Mouse (Mus musculus) kidney, postnatal 25 days (tissue): ENCODE results near the gene Hipk1.
"Not testable (repeated sequence)": the region's sequence is repeated elsewhere in the genome, so short reads cannot be mapped to it uniquely, and the experiment has no call there.

Experiments
- DNase-seq, 2 experiments: peaks; one replicate each; pipeline ENCODE4 v3.0.0; 2021; ENCODE audit warnings: mixed read lengths in 2 of 2

The Hipk1 gene

DNA sequence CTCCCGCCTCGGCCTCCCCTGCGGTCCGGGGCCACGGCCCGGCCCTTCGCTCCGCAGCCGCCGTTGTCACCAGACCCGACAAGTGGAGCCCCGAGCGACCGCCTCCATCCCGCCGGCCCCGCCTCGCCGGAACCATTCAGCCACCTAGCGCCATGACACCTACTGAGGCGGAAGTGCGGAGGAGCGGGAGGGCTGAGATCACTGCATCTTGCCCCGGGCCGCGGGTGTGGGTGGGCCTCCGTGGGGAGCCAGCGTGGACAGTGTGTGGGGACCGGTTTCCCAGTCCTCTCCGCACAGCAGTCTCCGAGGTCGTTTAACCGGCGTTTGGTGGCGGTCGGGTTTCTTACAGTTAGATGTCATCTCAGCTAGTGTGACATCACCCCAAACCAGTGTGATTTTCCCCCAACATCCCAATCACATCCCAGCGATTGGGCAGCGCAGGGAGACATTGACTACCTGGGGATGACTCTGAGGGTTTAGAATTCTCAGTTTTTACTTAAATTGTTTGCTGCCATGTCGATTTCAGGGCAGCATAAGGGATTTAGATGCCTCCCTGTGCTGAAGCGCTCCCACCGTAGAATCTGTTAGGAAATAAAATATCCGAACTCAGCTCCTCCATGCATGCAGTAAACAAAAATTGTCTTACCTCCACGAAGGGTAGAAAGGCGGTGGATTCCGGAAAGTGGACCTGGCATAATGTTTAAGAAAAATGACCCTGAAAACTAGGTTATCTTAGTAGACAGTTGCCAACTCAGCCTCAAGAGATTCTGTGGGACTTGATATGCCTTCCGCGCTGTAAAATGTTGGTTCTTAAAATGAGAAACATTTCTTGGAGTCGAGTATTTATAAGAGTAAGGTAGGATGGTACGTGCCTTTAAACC lies at the start of gene Hipk1:
Hipk1 (minus strand) TSS at position 334 of the 881 bp plus-strand sequence.
- peak; percentile 94 to 98 for DNase-seq

DNA sequence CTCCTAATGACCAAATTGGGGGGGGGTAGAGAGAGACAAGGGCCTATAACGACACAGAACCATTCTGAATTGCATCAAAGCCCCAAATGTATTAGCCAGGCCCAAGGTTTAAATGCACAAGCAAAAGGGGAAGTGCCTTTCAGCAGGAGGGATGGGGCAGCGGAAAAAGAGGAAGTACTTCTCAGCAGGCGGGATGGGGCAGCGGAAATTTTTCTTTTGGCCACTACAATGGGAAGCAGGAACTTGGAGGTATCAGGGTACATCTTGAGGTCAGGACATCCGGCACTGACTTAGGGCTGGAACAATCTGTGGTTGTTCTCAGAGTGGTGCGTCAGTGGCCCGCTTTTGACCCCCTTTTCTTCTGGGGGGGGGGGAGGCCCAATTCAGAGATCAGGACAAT lies 49.6 kb upstream of the Hipk1 start:
- not testable (repeated sequence) for DNase-seq

DNA sequence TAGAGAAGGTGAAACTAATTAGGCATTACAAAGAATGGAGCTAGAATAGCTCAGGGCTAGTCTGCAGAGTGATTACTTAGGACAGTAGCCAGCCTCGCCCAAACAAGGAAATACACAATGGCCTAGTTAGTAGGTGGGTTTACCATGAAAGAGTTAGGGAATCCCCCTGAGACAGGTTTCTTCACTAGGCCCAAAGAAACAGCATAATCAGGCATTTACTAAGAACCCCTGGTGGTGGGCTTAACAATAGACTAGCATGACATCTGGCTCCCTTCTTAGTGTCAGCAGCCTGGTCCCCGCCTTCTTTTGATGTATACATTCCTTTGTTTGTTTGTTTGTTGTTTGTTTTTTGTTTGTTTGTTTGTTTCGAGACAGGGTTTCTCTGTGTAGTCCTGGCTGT lies 48.8 kb upstream of the Hipk1 start:
- DNase-seq: not testable (repeated sequence)

DNA sequence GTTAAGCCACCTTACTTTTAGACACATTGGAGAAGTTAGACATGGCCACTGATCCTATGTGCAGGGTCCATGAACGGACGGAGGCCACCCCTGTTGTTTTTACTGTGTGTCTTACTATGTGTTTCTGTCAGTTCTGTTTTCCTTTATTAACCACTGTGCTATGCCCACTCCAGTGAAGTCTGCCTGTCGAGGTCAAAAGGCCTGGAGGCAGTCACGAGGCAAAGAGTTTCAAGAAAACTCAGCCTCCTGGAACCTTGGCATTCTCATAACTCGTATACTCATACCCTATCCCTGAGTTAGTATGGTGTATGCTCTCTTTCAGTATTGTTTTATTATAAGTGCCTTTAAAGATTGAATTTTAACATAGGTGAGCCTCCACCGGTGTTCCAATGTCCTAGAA lies 48.3 kb upstream of the Hipk1 start:
- peak in 1 of 2 experiments; percentile 37 for DNase-seq

DNA sequence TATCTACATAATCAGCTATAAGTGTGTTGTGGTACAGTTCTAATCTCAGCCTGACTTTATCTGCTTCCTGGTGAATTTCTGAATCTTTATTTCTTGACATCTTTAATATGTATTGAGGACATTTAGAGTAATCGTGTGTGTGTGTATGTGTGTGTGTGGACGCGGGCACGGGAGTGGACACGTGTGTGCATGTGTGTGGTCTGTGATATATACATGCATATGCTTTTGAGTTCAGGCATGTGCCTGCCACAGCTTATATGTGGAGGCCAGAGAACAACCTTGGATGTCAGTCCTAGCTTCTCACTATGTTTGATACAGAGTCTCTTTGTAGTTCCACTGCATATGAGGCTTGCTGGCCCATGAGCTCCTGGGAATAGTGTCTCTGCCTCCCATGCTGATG lies 45.1 kb upstream of the Hipk1 start:
- no peak for DNase-seq

DNA sequence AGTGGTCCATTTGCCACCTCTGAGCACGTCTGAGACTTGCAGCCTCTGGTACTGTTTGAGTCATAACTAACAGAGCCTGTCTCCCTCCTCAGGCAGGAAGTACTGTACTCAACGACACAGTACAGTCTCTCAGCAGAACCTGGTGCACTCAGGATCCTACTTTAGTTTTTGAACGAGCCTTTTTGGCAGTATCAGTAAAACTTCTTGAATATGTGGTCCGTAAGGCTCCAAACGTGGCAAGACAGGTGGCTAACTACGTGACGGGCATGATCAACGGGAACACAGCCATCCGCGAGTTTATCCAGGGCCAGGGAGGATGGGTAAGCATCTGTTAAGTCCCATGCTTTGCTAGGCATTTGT lies 44.6 kb upstream of the Hipk1 start:
- DNase-seq: no peak

DNA sequence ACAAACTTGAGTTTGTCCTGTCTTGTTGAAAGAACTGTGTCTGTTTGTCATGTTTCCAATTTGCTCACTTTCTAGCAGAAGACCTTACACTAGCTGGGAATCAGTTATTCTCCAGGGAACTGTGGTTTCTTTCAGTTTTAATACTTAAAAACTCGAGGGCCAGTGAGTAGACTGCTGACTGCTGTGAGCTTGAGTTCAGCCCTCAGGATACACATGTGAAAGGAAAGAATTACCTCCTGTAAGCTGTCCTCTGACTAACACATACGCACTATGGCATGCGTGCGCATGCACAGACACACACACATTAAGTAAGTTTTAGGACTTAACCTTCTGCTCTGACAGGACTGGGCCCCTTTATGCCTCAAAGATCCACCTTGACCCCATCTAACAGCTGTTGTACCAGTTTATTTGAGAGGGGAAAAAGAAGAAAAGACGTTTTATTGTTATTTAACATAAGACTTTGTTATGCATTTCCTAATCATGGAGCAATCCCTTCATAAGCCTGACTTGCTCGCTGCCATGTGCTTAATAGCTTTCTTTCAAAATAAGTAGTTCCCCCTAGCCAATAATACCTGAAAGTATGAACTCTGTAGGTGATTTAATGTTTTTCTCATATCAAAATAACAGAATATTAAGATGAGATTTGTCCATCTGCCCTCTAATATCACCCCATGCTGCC lies 44.0 kb upstream of the Hipk1 start:
- DNase-seq: no peak

DNA sequence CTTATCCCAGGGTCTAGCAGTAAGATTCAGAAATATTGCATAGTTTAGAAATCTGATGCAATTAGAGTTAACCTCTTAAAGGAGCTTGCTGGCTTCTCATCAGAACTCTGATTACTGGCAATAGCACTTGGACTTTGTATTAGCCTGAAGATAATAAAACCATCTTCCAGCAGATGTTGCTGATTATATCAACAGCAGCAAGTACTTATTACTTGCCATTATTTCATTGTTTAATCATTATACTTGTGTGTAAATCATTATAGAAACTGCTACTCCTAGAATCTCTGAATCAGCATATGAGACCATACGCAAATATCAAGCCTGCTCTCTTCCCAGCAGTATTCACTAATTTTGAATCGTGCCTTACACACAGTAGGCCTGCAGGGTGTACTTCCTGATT lies 42.6 kb upstream of the Hipk1 start:
- DNase-seq: no peak

DNA sequence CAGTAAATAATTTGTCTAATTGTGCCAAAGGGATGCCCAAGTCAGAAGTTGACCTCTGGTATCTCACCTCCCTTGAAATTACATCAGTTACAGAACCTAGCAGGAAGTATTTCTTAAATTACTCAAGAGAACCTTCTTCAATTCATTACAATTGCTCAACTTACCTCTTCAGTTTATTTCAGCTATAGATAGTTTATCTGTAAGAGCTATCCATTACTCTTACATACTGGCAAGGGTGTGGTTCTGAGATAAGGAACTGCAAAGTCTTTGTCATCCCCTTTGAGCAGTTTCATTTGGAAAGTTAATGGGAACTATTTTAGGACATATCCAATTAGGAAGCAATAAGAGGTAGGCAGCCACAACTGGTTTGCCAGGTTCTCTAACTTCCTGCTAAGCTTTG lies 41.1 kb upstream of the Hipk1 start, which contains the start of gene Bcl2l15:
Bcl2l15 (plus strand) TSS at position 176 of the 400 bp plus-strand sequence.
- no peak for DNase-seq

DNA sequence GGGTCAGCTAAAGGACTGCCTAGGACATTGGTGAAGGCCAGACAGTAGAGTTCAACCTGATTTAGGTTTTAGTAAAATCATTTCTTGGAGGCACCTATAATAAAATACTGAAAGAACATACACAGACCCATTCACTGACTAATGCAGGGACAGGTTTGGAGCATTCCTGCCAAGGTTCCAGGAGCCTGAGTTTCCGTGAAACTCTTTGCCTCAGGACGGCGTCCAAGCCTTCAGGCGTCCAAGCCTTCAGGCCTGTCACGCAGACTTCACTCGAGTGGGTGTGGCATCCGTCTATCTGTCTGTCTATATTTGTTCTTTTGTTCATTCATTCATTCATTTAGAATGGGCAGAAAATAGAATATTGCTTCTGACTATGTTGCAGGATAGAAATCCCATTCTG lies 39.8 kb upstream of the Hipk1 start:
- DNase-seq: no peak

DNA sequence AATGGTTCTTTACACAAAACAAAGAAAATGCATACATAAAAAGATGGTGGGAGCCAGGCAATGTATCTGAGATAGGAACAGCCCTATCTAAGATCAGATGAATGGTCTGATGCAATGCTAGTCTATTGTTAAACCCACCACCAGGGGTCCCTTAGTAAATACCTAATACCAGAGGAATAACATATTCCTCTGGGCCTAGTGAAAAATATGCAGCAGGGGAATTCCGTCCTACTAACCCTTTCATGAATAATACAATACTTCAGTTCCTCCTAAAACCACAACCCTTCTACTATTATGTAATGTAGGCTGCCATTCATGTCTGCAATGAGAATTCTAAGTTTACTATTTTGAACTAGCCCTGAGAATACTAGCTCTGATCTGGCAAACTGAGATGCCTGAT lies 39.3 kb upstream of the Hipk1 start:
- not testable (repeated sequence) for DNase-seq

DNA sequence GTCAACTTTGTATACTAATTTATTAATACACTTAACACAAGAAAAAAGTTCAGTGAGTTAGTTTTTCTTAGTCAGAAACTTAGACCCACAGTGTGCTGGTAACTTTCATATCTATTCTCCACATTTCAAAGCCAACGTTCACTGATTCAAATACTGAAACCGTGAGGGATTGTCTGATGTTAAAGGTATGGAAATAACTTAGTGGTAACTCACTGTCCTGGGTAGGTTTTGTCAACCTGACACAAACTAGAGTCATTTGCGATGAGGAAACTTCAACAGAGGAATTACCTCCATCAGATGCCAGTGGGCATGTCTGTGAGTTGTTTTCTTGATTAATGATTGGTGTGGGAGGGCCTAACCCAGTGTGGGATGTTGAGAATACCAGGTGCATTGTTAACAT lies 37.7 kb upstream of the Hipk1 start:
- DNase-seq: no peak

DNA sequence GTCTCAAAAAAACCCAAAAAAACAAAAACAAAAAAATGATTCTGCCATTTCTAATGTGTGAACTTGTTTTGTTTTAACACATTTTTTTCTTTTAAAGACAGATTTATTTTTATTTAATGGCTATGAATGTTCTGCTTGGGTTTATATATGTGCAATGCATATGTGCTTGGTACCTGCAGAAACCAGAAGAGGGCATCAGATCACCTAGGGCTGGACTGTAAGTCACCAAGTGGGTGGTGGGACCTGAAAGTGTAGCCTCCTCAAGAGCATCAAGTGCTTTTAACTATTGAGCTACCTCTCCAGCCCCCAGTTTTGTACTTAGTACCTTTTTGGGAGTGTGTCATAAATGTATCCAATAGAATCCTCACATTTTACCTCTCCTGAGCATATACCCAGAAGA lies 36.2 kb upstream of the Hipk1 start:
- no peak for DNase-seq

DNA sequence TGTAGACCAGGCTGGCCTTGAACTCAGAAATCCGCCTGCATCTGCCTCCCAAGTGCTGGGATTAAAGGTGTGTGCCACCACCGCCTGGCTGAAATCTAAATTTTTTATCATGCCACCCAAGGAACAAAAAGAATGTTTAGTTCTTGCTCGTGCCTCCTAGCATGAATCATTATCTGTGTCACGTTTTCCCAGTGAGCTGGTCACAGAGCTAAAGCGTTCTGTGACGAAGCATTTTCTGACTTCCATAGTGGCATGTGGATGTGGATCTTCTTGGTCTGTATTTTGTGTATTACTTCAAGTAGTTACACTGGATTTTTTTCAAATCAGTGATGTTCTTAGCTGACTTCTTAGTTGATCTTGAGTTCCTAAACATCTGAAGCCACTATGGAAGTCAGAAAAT lies 19.6 kb upstream of the Hipk1 start:
- DNase-seq: no peak

DNA sequence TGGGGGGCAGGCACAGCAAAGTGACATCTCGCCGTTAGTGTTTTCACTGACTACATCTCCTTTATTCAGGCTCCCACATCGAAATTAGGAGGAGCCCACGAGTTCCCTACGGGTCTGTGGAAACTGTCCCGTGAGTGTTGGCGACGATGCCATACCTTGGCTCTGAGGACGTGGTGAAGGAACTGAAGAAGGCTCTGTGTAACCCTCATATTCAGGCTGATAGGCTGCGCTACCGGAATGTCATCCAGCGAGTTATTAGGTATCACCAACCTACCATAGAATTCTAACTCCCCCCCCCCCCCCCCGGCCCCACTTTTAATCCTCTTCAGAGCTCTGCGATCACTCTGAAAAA lies 18.4 kb upstream of the Hipk1 start:
- no peak for DNase-seq

DNA sequence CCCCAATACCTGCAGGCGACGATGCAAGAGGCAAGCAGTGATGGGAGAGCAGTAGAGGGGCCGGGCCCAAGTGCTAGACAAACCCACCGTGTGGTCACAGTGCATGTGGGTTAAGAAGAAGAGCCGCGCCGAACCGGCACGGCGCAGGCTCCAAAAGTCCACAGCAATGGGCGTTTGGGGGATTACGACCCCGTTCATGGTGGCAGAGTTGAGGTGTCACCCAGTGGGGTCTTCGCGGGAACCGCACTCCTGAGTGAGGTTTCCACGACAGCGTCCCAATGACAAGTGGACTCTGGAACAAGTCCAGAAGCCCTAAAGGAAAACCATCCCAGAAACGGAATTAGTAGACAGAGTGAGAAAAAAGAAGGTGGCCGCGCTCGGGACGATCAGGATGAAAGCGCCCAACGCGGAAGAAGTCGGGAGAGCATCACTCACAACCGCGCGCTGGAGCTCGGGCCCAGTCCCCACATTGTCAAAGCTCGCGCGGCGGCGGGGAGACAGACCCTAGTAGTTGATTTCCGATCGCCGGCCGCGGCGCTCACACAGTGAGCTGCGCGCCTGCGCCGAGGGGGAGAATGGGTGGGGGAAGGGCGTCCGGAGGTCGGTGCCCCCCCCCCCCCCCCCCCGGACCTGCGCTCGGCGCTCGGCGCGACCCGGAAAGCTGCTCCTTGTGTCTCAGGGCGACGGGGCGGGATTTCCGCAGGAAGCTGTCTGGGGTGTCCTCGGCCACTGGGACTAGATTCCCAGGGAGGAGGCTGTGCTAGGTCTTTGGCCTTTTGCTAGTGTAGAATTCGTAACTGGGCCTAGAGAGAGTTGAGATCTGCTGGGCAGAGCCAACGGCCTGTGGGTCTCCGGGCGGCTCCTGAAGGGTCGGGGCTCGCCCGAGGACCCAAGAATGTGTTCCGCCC lies 17.8 kb upstream of the Hipk1 start, which contains the start of the genes Dclre1b, Ap4b1 and Gm43064:
Dclre1b (minus strand) TSS at position 554 of the 908 bp plus-strand sequence.
Ap4b1 (plus strand) TSS at position 630 of the 908 bp plus-strand sequence.
Gm43064 (plus strand) TSS at position 683 of the 908 bp plus-strand sequence.
- peak; percentile 95 to 97 for DNase-seq

DNA sequence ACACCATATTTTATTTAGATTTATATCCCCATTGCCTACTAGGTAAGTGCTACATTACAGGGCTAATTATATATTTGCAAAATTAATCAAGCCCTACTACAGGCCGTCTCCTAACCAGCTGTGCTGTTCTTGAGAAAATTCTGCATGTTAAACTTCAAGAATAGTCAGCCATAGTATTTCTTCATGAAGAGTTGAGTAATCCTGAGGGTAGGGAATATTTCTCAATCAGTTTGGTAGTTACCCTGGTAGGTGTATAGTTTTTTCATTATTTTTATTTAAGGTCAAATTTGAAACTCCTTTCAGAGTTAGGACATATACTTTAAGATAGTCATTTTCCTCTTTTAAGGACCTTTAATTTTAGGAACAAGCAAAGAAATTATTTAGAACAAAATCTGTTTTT lies 14.3 kb upstream of the Hipk1 start:
- DNase-seq: no peak

DNA sequence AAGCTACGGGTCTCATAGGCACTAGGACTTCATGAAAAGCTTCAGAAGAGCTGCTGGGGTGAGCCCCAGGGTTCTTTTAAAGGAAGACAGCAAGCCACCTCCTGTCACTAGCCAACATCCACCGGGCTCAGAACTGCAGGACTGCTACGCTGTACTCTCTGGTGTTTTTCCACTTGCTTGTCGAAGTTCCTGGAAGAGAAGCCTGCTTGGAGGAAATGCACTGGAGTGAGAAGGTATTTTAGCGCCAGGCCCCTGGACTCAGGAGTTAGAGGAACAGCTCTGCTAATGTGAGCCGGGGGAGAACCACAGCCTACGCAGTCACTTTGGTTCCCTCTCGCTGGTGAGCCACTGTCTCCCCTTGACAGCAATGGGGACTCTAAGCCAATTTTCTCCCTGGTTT lies 11.5 kb upstream of the Hipk1 start:
- peak; percentile 58 to 70 for DNase-seq

DNA sequence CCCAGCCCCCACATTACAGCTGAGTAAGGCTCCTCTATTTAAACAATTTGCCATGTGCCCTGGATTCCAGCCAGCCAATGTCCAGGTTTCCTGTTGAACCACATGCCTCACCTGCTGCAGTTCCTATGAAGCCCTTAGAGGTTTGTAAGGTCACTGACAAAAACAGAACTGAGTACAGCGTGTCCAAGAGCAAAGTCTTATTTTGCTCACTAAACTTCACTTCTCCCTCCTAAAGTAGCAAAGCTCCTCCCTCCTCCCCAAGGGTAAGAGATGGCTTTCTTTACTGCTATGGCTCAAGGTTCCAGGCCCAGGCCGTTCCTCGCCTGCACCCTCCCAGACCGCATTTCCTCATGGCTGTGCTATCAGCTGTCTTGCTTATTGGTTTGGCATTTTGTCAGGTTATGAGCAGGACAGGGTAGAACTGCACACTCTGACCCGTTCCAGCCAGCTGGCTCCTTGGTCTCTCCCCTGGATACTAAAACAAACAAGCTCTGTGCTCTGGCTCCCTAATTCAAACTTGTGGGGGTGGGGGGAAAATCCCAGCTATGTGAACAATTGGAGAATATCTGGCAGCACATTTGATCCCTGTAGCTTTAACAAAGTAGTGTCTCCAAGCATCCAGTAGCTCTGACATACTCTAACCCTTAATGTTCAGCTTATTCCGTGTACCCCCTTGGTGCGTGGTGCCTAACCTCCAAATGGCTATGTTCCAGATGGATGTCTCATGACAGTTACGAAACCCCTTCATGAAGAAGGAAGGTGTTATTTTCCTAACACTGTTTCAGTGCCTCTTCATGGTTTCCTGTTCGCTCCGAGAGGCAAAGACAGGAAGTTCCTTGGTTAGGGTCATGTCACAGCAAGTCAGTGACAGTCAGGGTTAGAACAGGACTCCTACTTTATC lies 10.5 kb upstream of the Hipk1 start:
- peak; percentile 86 to 94 for DNase-seq

DNA sequence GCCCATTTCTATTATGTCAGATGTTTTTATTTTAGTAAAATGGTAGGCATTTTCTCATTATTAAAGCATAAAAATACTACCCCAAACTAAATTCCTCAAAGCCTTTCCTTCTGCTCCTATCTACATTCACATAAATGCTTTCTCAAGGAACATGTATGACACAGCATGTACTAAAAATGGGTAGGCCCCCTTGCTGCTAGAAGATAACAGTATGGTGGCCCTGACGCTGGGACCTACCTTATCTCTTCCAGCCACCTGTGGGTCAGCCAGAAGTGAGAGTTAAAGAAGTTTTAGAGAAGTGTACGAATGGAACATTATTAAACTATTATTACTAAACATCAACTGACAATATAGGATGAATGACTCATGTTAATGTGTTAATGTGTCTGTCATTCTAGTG lies 8.1 kb upstream of the Hipk1 start:
- no peak for DNase-seq

DNA sequence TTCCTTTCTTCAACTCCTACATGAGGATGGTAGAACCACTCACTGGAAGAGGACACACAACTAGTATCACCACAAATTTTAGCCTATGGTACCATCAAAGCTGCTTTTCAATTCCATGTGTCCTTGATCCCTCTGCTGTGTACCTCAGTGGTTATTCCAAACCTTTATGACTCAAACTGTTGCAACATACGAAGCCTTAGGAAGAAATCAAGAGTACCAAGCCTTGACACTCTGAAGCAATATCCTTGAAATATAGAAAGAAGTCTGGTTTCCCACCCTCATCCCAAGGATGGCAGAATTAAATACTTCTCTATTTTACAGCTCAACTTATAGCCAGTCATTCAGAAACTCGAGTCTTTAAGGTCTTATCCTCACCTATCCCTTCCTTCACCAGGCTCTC lies 5.0 kb upstream of the Hipk1 start:
- DNase-seq: no peak

DNA sequence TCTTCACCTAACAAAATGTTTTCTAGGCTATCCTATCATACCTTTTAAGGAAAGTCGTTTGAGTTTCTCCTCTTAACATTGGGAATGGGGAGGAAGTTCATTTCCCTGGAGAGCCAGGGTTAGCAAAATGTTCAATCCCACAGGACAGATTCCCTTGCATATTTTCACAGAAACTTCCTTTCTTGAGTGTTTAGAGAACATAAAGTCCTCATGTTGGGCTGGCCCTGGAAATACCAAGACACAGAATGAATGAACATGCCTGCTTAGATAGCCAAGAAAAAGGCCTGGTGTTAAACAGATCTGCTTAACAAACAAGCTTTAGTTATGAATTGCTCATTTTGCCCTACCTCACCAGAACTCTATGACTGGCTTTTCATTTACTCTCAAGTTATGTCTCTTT lies 1.2 kb upstream of the Hipk1 start:
- no peak for DNase-seq
